Mouse (Mus musculus) myocyte (in vitro differentiated cells): ENCODE results near the gene Zfp772. TPM values are rescaled to one million over a fixed set of nuclear protein-coding genes. Genes with fewer than 3 reads are reported as not detected.
"Not testable (repeated sequence)": the region's sequence is repeated elsewhere in the genome, so short reads cannot be mapped to it uniquely, and the experiment has no call there.

Experiments used
- H3K27me3 ChIP-seq: one replicate; pipeline ENCODE4 v1.6.1; 2011; ENCODE audit not compliant: control insufficient read depth, insufficient read depth, insufficient read length
- H3K36me3 ChIP-seq: one replicate; pipeline ENCODE4 v1.6.1; 2011; ENCODE audit not compliant: control insufficient read depth, insufficient read depth
- H3K4me2 ChIP-seq: one replicate; pipeline ENCODE4 v1.6.1; 2011; ENCODE audit warnings: low read depth, control low read depth
- H3K4me3 ChIP-seq: one replicate; pipeline ENCODE4 v1.5.1; 2011; ENCODE audit warnings: mild to moderate bottlenecking, control low read depth, moderate library complexity
- H3K79me2 ChIP-seq: one replicate; pipeline ENCODE4 v1.6.1; 2011; ENCODE audit not compliant: control insufficient read depth, insufficient read depth
- H3ac ChIP-seq: one replicate; pipeline ENCODE4 v1.6.1; 2011; ENCODE audit not compliant: control insufficient read depth, insufficient read length
- CEBPB ChIP-seq: IDR thresholded peaks from 2 replicates; pipeline ENCODE4 v1.6.1; 2011; ENCODE audit warnings: mild to moderate bottlenecking, moderate library complexity; ENCODE audit not compliant: poor library complexity, insufficient read depth, severe bottlenecking
- E2F4 ChIP-seq: IDR thresholded peaks from one replicate; pipeline ENCODE4 v1.6.1; 2011; ENCODE audit warnings: mild to moderate bottlenecking, control low read depth, moderate library complexity; ENCODE audit not compliant: insufficient read depth
- MAX ChIP-seq: IDR thresholded peaks from one replicate; pipeline ENCODE4 v1.6.1; 2011; ENCODE audit warnings: low read depth, mild to moderate bottlenecking, control low read depth
- MYOD1 ChIP-seq, 3 experiments: IDR thresholded peaks; one replicate each; pipeline ENCODE4 v1.6.1; 2011; ENCODE audit warnings: control low read depth in 2 of 3, low read depth in 2 of 3, mild to moderate bottlenecking in 2 of 3, moderate library complexity in 1 of 3; ENCODE audit not compliant: insufficient read length in 2 of 3, control insufficient read depth in 1 of 3
- MYOG ChIP-seq, 3 experiments: IDR thresholded peaks; one replicate each; pipeline ENCODE4 v1.6.1; 2011; ENCODE audit warnings: control low read depth in 2 of 3, low read depth in 2 of 3, mild to moderate bottlenecking in 2 of 3; ENCODE audit not compliant: insufficient read length in 2 of 3, control insufficient read depth in 1 of 3, insufficient read depth in 1 of 3
- POLR2A ChIP-seq: IDR thresholded peaks from one replicate; pipeline ENCODE4 v1.6.1; 2011; ENCODE audit warnings: low read depth, mild to moderate bottlenecking, control low read depth, moderate library complexity; ENCODE audit not compliant: insufficient read length
- POLR2AphosphoS2 ChIP-seq: IDR thresholded peaks from one replicate; pipeline ENCODE4 v1.6.1; 2011; ENCODE audit warnings: low read depth, control low read depth; ENCODE audit not compliant: insufficient read length
- REST ChIP-seq: IDR thresholded peaks from one replicate; pipeline ENCODE4 v1.6.1; 2011; ENCODE audit warnings: mild to moderate bottlenecking, control low read depth, moderate library complexity; ENCODE audit not compliant: insufficient read depth, insufficient read length
- SRF ChIP-seq: IDR thresholded peaks from one replicate; pipeline ENCODE4 v1.6.1; 2011; ENCODE audit warnings: low read depth; ENCODE audit not compliant: control insufficient read depth, insufficient read length
- TCF12 ChIP-seq: IDR thresholded peaks from one replicate; pipeline ENCODE4 v1.6.1; 2011; ENCODE audit warnings: mild to moderate bottlenecking, control low read depth; ENCODE audit not compliant: poor library complexity, insufficient read depth, severe bottlenecking
- TCF3 ChIP-seq: IDR thresholded peaks from one replicate; pipeline ENCODE4 v1.6.1; 2011; ENCODE audit warnings: low read depth, control low read depth; ENCODE audit not compliant: insufficient read length
- USF1 ChIP-seq: IDR thresholded peaks from one replicate; pipeline ENCODE4 v1.6.1; 2011; ENCODE audit warnings: low read depth, mild to moderate bottlenecking, control low read depth, moderate library complexity
- polyA plus RNA-seq: library from polyadenylated mRNA; unstranded; fragments of >200 nt; fragmentation: generic; extraction: Trizol; gene quantifications from one replicate; pipeline ENCODE4 v1.2.1, GENCODE M21; 2012; ENCODE audit warnings: missing spikeins

The Zfp772 gene
- 1.4 TPM for polyA plus RNA-seq

DNA sequence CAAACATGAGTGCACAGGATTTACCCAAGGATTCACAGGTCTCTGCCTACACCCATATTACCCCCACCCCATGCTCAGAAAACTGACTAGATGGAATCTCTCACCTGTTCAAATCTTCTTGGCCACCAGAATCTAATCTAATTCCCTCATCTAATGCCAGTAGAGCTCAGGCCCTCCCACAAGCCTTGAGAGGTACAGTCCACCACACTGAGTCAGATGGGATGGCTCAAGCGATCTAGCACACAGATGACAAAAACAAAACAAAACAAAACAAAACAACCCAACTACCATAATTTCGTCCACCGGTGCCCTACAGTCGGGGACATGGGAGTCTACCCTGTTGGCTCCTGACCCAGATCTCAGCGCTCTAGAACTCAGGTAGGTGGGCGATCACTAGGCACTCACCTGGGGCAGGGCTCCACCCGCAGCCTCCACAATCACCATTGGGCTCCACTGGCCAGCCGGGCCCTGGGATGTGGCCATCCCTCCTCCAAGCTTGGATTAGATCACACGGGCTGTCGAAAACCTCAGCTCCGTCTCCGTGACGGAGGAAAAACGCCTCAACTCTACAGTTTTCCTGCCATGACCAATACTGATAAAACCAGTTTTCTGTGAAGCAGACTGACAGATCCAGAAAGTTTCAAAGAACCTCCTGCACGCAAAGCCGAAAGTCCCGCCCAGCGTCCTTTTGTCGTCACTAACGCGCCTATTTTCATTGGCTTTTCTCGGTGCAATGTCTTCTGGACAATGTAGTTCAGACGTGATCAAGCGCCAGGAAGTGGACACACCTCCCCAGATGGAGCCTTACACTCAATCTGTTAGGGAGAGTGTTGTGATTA is at the start of gene Zfp772:
Zfp772 (minus strand) TSS at position 686 of the 839 bp plus-strand sequence.
- Histone ChIP-seq H3K4me3 (peak within 1 kb of the TSS; percentile 33), H3K4me2 (peak within 1 kb of the TSS; percentile 81)
- H3K27me3 ChIP-seq, H3ac ChIP-seq, H3K36me3 ChIP-seq, H3K79me2 ChIP-seq: not testable (repeated sequence)

- not testable (repeated sequence) for H3ac ChIP-seq, H3K27me3 ChIP-seq, H3K79me2 ChIP-seq, H3K4me3 ChIP-seq, H3K4me2 ChIP-seq, H3K36me3 ChIP-seq
These were observed 37.4 kb upstream of the Zfp772 start, which contains the start of gene Vmn2r29 for GRCm38 (mm10) chr7:7247228-7247627. Vmn2r29 (minus strand) TSS chr7:7247328.

- no peaks in the 10 kb centered on the region for H3K27me3 ChIP-seq
- peak in 1 of 3 experiments; percentile 56 for TF ChIP-seq MYOG (IDR thresholded peaks at IDR 0.05; ENCODE audit: control insufficient read depth in 1 of 3, insufficient read depth in 1 of 3, insufficient read length in 2 of 3, low read depth in 2 of 3)
- TF ChIP-seq MAX, result no peak
- TF ChIP-seq CEBPB, result no peak
- no peak for TF ChIP-seq POLR2A
- no peak for TF ChIP-seq E2F4
- no peak for TF ChIP-seq TCF3
- peak in 2 of 3 experiments; percentile 19 to 57 for TF ChIP-seq MYOD1 (IDR thresholded peaks at IDR 0.05; ENCODE audit: control insufficient read depth in 1 of 3, insufficient read length in 2 of 3, low read depth in 2 of 3)
- no peak for TF ChIP-seq POLR2AphosphoS2
- no peak for TF ChIP-seq SRF
These were observed 21.4 kb downstream of the Zfp772 start for GRCm38 (mm10) chr7:7188191-7188942.

GRCm38 (mm10) chr7:7187417-7188190 is 22.2 kb downstream of the Zfp772 start:
- Histone ChIP-seq H3K4me2 (peak overlapping the region; percentile 53), H3K36me3 (no peaks in the 10 kb centered on the region), H3ac (no peak overlapping the region), H3K79me2 (no peaks in the 10 kb centered on the region), H3K27me3 (no peaks in the 10 kb centered on the region), H3K4me3 (peak overlapping the region; percentile 18)
- TF ChIP-seq USF1, result no peak
- no peak for TF ChIP-seq TCF3
- TF ChIP-seq SRF, result no peak
- no peak for TF ChIP-seq MYOD1 (IDR thresholded peaks at IDR 0.05; ENCODE audit: control insufficient read depth in 1 of 3, insufficient read length in 2 of 3, low read depth in 2 of 3)
- no peak for TF ChIP-seq MYOG (IDR thresholded peaks at IDR 0.05; ENCODE audit: control insufficient read depth in 1 of 3, insufficient read depth in 1 of 3, insufficient read length in 2 of 3, low read depth in 2 of 3)
- no peak for TF ChIP-seq E2F4
- TF ChIP-seq REST, result no peak
- no peak for TF ChIP-seq MAX
- TF ChIP-seq TCF12, result no peak
- TF ChIP-seq POLR2A, result no peak
- TF ChIP-seq POLR2AphosphoS2, result no peak

More at GRCm38 (mm10) chr7:7188191-7188942, 21.4 kb downstream of the Zfp772 start:
- Histone ChIP-seq H3K4me2 (peak overlapping the region; percentile 53), H3K36me3 (no peaks in the 10 kb centered on the region), H3K4me3 (peak overlapping the region; percentile 18), H3ac (no peak overlapping the region), H3K79me2 (no peaks in the 10 kb centered on the region)

DNA sequence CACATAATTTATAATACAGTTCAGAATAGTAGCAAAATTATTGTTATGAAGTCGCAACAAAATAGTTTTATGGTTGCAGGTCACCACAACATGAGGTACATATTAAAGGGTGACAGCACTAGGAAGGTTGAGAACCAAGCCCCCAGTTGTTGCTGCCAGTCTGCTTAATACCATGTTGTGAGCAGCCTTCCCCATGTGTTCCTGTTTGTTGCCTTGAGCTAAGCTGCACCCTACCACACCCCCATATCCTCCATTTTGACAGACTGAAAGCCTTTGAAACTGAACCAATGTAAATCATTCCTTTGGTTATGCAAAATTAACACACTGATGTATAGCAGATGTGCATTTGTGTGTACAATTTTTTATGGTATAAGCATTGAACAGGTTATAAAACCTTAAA is 23.9 kb downstream of the Zfp772 start:
- TF ChIP-seq TCF3, result no peak
- TF ChIP-seq CEBPB, result no peak
- TF ChIP-seq USF1, result no peak
- TF ChIP-seq E2F4, result no peak
- TF ChIP-seq REST, result no peak
- no peak for TF ChIP-seq POLR2AphosphoS2
- no peak for TF ChIP-seq MYOG (IDR thresholded peaks at IDR 0.05; ENCODE audit: control insufficient read depth in 1 of 3, insufficient read depth in 1 of 3, insufficient read length in 2 of 3, low read depth in 2 of 3)
- TF ChIP-seq TCF12, result no peak
- TF ChIP-seq SRF, result no peak
- no peak for TF ChIP-seq POLR2A
- TF ChIP-seq MYOD1 (IDR thresholded peaks at IDR 0.05; ENCODE audit: control insufficient read depth in 1 of 3, insufficient read length in 2 of 3, low read depth in 2 of 3), result no peak
- no peak for TF ChIP-seq MAX
- Histone ChIP-seq H3K36me3 (peaks cover 5% of the 10 kb centered on the region), H3K79me2 (no peaks in the 10 kb centered on the region), H3ac (no peak overlapping the region), H3K4me3 (no peak overlapping the region), H3K27me3 (no peaks in the 10 kb centered on the region), H3K4me2 (no peak overlapping the region)
